Mouse (Mus musculus) megakaryocyte, embryonic 14.5 days (primary cell): ENCODE data around the gene Tmem273.

ENCODE experiments used
- FLI1 ChIP-seq: IDR thresholded peaks from 2 replicates; pipeline ENCODE4 v1.6.1; 2012; ENCODE audit warnings: low read length, inconsistent platforms, mixed read lengths
- GATA1 ChIP-seq: IDR thresholded peaks from 3 replicates; pipeline ENCODE4 v1.6.1; 2012; ENCODE audit warnings: mixed read lengths, low read length, inconsistent platforms, borderline replicate concordance

GRCm38 (mm10) chr14:32858941-32859510, 73.3 kb downstream of the Tmem273 start:
- no peak for TF ChIP-seq GATA1
- no peak for TF ChIP-seq FLI1
